Mouse (Mus musculus) hindbrain, embryonic 15.5 days (tissue): ENCODE results near the gene A3galt2. TPM values are rescaled to one million over a fixed set of nuclear protein-coding genes. Genes with fewer than 3 reads are reported as not detected.

Source experiments
- ATAC-seq: fragments of 200-750 bp; cut with Nextera tagmentation; 2 replicates; pipeline ENCODE4 v1.8.0; 2017; ENCODE audit warnings: low read depth, moderate number of reproducible peaks, moderate TSS enrichment; ENCODE audit not compliant: low FRiP score
- H3K27ac ChIP-seq: fragments of 300-500 bp; sonication (generic); replicated peaks from 2 replicates; pipeline ENCODE4 v1.5.1; 2015; ENCODE audit warnings: mild to moderate bottlenecking, inconsistent platforms
- H3K27me3 ChIP-seq: fragments of 300-500 bp; sonication (generic); 2 replicates; pipeline ENCODE4 v1.6.1; 2015; ENCODE audit warnings: control low read depth, inconsistent platforms
- H3K36me3 ChIP-seq: fragments of 300-500 bp; sonication (generic); 2 replicates; pipeline ENCODE4 v1.6.1; 2015; ENCODE audit warnings: control low read depth, inconsistent platforms
- H3K4me1 ChIP-seq: fragments of 300-500 bp; sonication (generic); replicated peaks from 2 replicates; pipeline ENCODE4 v1.6.1; 2015; ENCODE audit warnings: control low read depth, inconsistent platforms
- H3K4me2 ChIP-seq: fragments of 300-500 bp; sonication (generic); 2 replicates; pipeline ENCODE4 v1.6.1; 2015; ENCODE audit warnings: moderate library complexity, mild to moderate bottlenecking, inconsistent platforms
- H3K4me3 ChIP-seq: fragments of 300-500 bp; sonication (generic); 2 replicates; pipeline ENCODE4 v1.5.1; 2015; ENCODE audit warnings: mild to moderate bottlenecking, inconsistent platforms
- H3K9ac ChIP-seq: fragments of 300-500 bp; sonication (generic); 2 replicates; pipeline ENCODE4 v1.6.1; 2015; ENCODE audit warnings: inconsistent platforms
- H3K9me3 ChIP-seq: fragments of 300-500 bp; sonication (generic); 2 replicates; pipeline ENCODE4 v1.6.1; 2016; ENCODE audit warnings: control low read depth, inconsistent platforms
- WGBS: fragments of 180-500 bp; shearing (Covaris S2); methylation state at CpG from one replicate; pipeline ENCODE4 v1.1.7; 2015; 5-methylcytosine and 5-hydroxymethylcytosine counted together
- polyA plus RNA-seq: library from polyadenylated mRNA; unstranded; fragments of >200 nt; fragmentation: Nextera tagmentation; extraction: Ambion mirVana; gene quantifications from 2 replicates; pipeline ENCODE4 v1.2.1, GENCODE M21; 2015

The A3galt2 gene
- polyA plus RNA-seq, 1 experiment from 2014 or later = 0.18 TPM

GRCm38 (mm10) chr4:128787023-128787939 is 32.1 kb downstream of the A3galt2 start:
- no peak overlapping the region for H3K27ac ChIP-seq
- 0 out of 2 replicates have a peak, but pooled peaks cover 7% of the 10 kb centered on the region for H3K4me1 ChIP-seq
- ATAC-seq = 0 out of 2 replicates have a peak, but pooled peaks have one; percentile 56
- H3K4me2 ChIP-seq = no peak overlapping the region
- H3K9me3 ChIP-seq = no peaks in the 10 kb centered on the region
- H3K36me3 ChIP-seq = peaks cover 45% of the 10 kb centered on the region
- 79% methylated on average over 24 of the region's 24 CpGs for WGBS
- no peak overlapping the region for H3K4me3 ChIP-seq
- no peaks in the 10 kb centered on the region for H3K27me3 ChIP-seq
- H3K9ac ChIP-seq = no peak overlapping the region

- no peak for ATAC-seq
- 0 out of 2 replicates have a peak, but pooled peaks cover 7% of the 10 kb centered on the region for H3K4me1 ChIP-seq
These were observed 32.9 kb downstream of the A3galt2 start for GRCm38 (mm10) chr4:128788108-128788507.

GRCm38 (mm10) chr4:128789646-128790045 is 34.5 kb downstream of the A3galt2 start:
- no peak overlapping the region for H3K27ac ChIP-seq
- H3K9me3 ChIP-seq = no peaks in the 10 kb centered on the region
- no peak for ATAC-seq
- H3K27me3 ChIP-seq = no peaks in the 10 kb centered on the region
- WGBS = 57% methylated on average over 18 of the region's 18 CpGs
- H3K4me2 ChIP-seq = no peak overlapping the region
- no peak overlapping the region for H3K9ac ChIP-seq
- H3K4me1 ChIP-seq = 0 out of 2 replicates have a peak, but pooled peaks cover 7% of the 10 kb centered on the region
- peaks cover 36% of the 10 kb centered on the region for H3K36me3 ChIP-seq
- H3K4me3 ChIP-seq = no peak overlapping the region

More at GRCm38 (mm10) chr4:128788108-128788507, 32.9 kb downstream of the A3galt2 start:
- H3K27me3 ChIP-seq = no peaks in the 10 kb centered on the region
- H3K9ac ChIP-seq = no peak overlapping the region
- peaks cover 42% of the 10 kb centered on the region for H3K36me3 ChIP-seq
- no peak overlapping the region for H3K27ac ChIP-seq
- no peak overlapping the region for H3K4me3 ChIP-seq
- H3K9me3 ChIP-seq = no peaks in the 10 kb centered on the region
- no peak overlapping the region for H3K4me2 ChIP-seq
- 96% methylated on average over 4 of the region's 4 CpGs for WGBS

DNA sequence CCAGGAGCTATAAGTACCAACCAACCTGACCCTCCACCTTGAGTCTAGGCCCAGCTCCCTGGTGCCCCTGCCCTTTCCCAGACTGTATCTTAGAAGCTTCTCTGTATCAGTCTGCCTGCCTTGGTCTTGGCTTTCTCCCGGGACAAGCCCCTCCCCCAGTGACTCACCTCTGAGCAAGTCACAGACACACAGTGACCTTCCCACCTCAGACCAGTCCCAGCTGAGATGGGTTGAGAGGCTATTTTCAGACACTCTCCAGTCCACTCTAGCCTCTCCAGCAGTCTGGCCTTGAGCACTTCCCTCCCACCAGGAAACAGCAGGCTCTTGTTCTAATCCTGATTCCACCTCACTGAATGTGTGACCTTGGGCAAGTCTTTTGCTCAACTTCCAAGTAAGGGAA is 38.5 kb downstream of the A3galt2 start:
- 71% methylated on average over 1 of the region's 1 CpGs for WGBS
- peaks cover 6% of the 10 kb centered on the region; the same call in 1 of the 2 replicates for H3K36me3 ChIP-seq
- H3K27ac ChIP-seq = no peak overlapping the region
- no peaks in the 10 kb centered on the region for H3K9me3 ChIP-seq
- no peak overlapping the region for H3K4me2 ChIP-seq
- no peak overlapping the region for H3K9ac ChIP-seq
- H3K4me3 ChIP-seq = no peak overlapping the region
- H3K27me3 ChIP-seq = no peaks in the 10 kb centered on the region
- ATAC-seq = no peak
- peaks cover 32% of the 10 kb centered on the region for H3K4me1 ChIP-seq

GRCm38 (mm10) chr4:128794198-128794597 is 39.0 kb downstream of the A3galt2 start:
- WGBS = 86% methylated on average over 8 of the region's 8 CpGs
- Histone ChIP-seq H3K4me2 (no peak overlapping the region), H3K36me3 (peaks cover 5% of the 10 kb centered on the region; the same call in 1 of the 2 replicates), H3K9me3 (no peaks in the 10 kb centered on the region), H3K27me3 (no peaks in the 10 kb centered on the region), H3K4me1 (peaks cover 37% of the 10 kb centered on the region), H3K4me3 (no peak overlapping the region), H3K9ac (no peak overlapping the region), H3K27ac (no peak overlapping the region)
- ATAC-seq = no peak

DNA sequence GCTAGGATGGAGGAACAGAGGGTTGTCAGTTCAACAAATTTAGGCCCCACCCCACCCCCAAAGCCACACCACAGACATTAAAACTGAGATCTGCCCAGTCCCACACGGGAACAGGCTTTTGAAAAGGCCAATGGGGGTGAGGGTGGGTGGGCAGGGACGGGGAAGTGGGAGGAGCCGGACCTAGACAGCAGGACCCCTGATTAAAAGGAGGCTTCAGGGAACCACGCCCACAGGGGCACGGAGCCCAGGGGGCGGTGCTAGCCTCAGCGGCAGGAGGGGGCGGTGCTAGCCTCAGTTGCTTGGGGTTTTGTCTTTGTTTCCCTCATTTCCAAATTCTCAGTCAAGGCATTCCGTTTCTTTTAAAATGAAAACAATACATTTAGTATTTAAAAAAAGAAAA is 40.4 kb downstream of the A3galt2 start:
- H3K4me1 ChIP-seq = peaks cover 42% of the 10 kb centered on the region
- no peak overlapping the region for H3K9ac ChIP-seq
- H3K9me3 ChIP-seq = no peaks in the 10 kb centered on the region
- H3K27ac ChIP-seq = no peak overlapping the region
- H3K27me3 ChIP-seq = no peaks in the 10 kb centered on the region
- 7% methylated on average over 9 of the region's 9 CpGs for WGBS
- no peaks in the 10 kb centered on the region for H3K36me3 ChIP-seq
- no peak overlapping the region for H3K4me2 ChIP-seq
- no peak for ATAC-seq
- H3K4me3 ChIP-seq = no peak overlapping the region

GRCm38 (mm10) chr4:128796788-128797187 is 41.6 kb downstream of the A3galt2 start:
- Histone ChIP-seq H3K27ac (no peak overlapping the region), H3K9me3 (no peaks in the 10 kb centered on the region), H3K27me3 (no peaks in the 10 kb centered on the region), H3K4me1 (peaks cover 50% of the 10 kb centered on the region), H3K4me2 (no peak overlapping the region), H3K36me3 (no peaks in the 10 kb centered on the region), H3K4me3 (no peak overlapping the region), H3K9ac (no peak overlapping the region)
- no peak for ATAC-seq
- WGBS = 49% methylated on average over 8 of the region's 8 CpGs

DNA sequence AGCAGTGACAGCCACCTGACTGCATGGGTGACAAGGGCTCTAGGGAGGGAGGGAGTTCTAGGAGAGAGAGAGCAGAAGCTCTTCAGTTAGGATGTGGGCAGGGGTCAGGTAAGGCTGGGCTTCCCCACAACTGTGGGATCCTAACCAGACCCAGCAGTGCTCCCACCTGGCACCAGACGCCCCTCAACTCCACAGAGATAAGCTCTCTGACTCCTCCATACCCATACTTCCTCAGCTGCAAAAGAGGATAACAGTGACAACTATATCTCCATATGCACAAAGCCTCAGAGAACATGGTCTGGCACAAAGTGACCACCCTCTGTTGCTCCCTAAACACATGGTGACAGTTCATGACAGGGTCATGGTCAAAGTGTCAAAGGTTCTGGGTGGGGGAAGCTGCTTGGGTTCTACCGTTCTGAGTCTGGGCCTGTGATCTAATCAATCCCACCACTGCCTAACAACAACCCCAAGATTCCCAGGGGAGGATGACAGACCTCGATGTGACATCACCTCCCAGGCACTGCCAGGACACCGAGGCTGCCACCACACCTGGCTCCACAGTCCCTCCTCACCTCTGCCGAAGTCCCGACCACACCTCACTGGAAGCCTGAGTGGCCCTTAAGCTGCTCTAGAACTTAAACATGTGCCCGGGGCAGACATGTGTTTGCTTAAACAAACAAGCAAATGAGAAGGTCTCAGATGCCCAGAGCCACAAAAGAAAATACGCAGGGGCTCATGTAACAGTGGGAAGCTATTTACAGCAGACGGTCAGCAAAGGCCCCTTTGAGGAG is 46.7 kb downstream of the A3galt2 start:
- Histone ChIP-seq H3K27me3 (no peaks in the 10 kb centered on the region), H3K9ac (no peak overlapping the region), H3K27ac (no peak overlapping the region), H3K9me3 (no peaks in the 10 kb centered on the region), H3K4me1 (peaks cover 72% of the 10 kb centered on the region), H3K36me3 (no peaks in the 10 kb centered on the region), H3K4me2 (no peak overlapping the region), H3K4me3 (no peak overlapping the region)
- ATAC-seq = no peak
- 72% methylated on average over 9 of the region's 9 CpGs for WGBS

DNA sequence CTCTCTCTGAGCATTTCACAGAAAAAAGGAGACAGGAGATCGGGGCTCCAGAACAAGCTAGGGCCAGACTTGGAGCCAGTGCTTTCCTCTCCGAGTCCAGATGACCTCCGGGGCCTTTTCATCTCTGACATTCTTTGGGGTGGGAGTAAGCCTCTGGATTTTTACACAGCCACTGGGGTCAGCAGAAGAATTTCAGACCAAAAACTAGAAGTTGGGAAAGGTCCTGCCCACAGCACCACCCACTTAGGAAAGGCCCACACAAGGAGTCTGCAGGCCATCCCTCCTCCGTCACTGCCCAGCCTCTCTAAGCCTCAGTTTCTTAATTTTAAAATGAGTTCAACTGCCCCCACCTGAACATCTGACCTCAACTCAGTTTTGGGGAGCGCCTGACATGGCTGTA is 48.4 kb downstream of the A3galt2 start:
- Histone ChIP-seq H3K4me3 (0 out of 2 replicates have a peak overlapping the region, but pooled peaks have one; percentile 8), H3K4me2 (peak overlapping the region; percentile 90), H3K4me1 (peaks cover 64% of the 10 kb centered on the region), H3K27ac (0 out of 2 replicates have a peak overlapping the region, but pooled peaks have one; percentile 30), H3K36me3 (no peaks in the 10 kb centered on the region), H3K9me3 (no peaks in the 10 kb centered on the region), H3K9ac (peak overlapping the region; percentile 91), H3K27me3 (no peaks in the 10 kb centered on the region)
- no peak for ATAC-seq
- 59% methylated on average over 5 of the region's 5 CpGs for WGBS

DNA sequence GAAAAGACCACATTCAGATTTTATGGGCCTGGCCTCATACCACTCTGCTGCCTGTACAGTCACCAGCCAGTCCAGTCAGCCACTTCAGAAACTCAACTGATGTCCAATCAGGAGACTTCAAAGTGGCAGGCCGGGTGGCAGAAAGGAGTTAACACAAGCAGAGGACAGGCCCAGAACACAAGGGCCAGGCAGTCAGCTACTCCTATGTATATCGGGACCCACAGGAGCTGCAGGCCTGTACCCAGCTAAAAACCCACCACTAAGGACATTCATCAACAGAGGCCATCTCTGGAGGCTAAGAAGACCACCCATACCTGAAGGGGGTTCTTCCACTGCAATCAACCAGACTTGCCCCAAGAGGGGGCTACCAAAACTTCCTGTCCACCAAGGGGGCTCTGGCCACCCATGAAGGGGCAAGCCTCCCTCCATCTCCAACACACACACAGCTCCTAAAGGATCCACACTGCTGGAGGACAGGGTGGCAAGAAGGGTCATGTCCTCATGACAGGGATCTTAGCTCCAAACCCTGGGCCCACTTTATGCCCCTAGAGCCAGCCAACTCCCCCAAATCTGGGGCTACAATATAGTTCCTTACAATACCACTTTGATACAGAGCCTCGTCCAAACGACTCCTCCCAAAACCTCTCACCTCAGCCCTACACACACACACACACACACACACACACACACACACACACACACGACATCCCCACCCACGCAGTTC is 49.4 kb downstream of the A3galt2 start:
- no peaks in the 10 kb centered on the region for H3K9me3 ChIP-seq
- peaks cover 54% of the 10 kb centered on the region for H3K4me1 ChIP-seq
- peak overlapping the region; percentile 91 for H3K9ac ChIP-seq
- H3K36me3 ChIP-seq = no peaks in the 10 kb centered on the region
- no peaks in the 10 kb centered on the region for H3K27me3 ChIP-seq
- peak overlapping the region; percentile 95 for H3K27ac ChIP-seq
- whole genome bisulfite sequencing = 1% methylated on average over 6 of the region's 6 CpGs
- peak overlapping the region; percentile 78 for H3K4me3 ChIP-seq
- peak overlapping the region; percentile 90 for H3K4me2 ChIP-seq
- ATAC-seq = no peak
